Mouse (Mus musculus) testis, postnatal 10 days (tissue): ENCODE results near the gene Ttll13.

Experiments used
- DNase-seq: peaks from one replicate; pipeline ENCODE4 v3.0.0; 2021; ENCODE audit warnings: low spot score

The Ttll13 gene

GRCm38 (mm10) chr7:80246148-80246721 lies at the start of gene Ttll13:
Ttll13 (plus strand) TSS chr7:80246376.
- DNase-seq: peak; percentile 99

GRCm38 (mm10) chr7:80197371-80197770 lies 48.8 kb upstream of the Ttll13 start:
- DNase-seq: no peak

GRCm38 (mm10) chr7:80197941-80198778 lies 48.0 kb upstream of the Ttll13 start:
- DNase-seq: peak; percentile 87

- DNase-seq: no peak
Observed at GRCm38 (mm10) chr7:80198863-80199262, 47.3 kb upstream of the Ttll13 start.

GRCm38 (mm10) chr7:80199286-80199685 lies 46.9 kb upstream of the Ttll13 start:
- DNase-seq: no peak

GRCm38 (mm10) chr7:80199851-80200587 lies 46.2 kb upstream of the Ttll13 start:
- no peak for DNase-seq

GRCm38 (mm10) chr7:80200588-80200945 lies 45.6 kb upstream of the Ttll13 start:
- DNase-seq: no peak

- DNase-seq: no peak
Observed at GRCm38 (mm10) chr7:80200963-80201539, 45.1 kb upstream of the Ttll13 start.

- no peak for DNase-seq
Observed at GRCm38 (mm10) chr7:80201888-80202540, 44.2 kb upstream of the Ttll13 start.

GRCm38 (mm10) chr7:80202961-80203360 lies 43.2 kb upstream of the Ttll13 start:
- DNase-seq: no peak

GRCm38 (mm10) chr7:80203638-80204096 lies 42.5 kb upstream of the Ttll13 start:
- DNase-seq: no peak

GRCm38 (mm10) chr7:80204362-80204761 lies 41.8 kb upstream of the Ttll13 start:
- DNase-seq: no peak

- no peak for DNase-seq
Observed at GRCm38 (mm10) chr7:80204961-80205360, 41.2 kb upstream of the Ttll13 start.

GRCm38 (mm10) chr7:80205705-80206589 lies 40.2 kb upstream of the Ttll13 start:
- no peak for DNase-seq

- DNase-seq: no peak
Observed at GRCm38 (mm10) chr7:80207314-80207731, 38.9 kb upstream of the Ttll13 start.

GRCm38 (mm10) chr7:80208026-80208642 lies 38.0 kb upstream of the Ttll13 start:
- DNase-seq: no peak

- DNase-seq: peak; percentile 76
Observed at GRCm38 (mm10) chr7:80208738-80209430, 37.3 kb upstream of the Ttll13 start.

GRCm38 (mm10) chr7:80209669-80210068 lies 36.5 kb upstream of the Ttll13 start:
- DNase-seq: no peak

- DNase-seq: no peak
Observed at GRCm38 (mm10) chr7:80210982-80211381, 35.2 kb upstream of the Ttll13 start.

- DNase-seq: peak; percentile 35
Observed at GRCm38 (mm10) chr7:80213604-80214003, 32.6 kb upstream of the Ttll13 start.
